Mouse (Mus musculus) kidney, embryonic 14.5 days (tissue): ENCODE measurements around the gene Hipk3. TPM values are rescaled to one million over a fixed set of nuclear protein-coding genes. Genes with fewer than 3 reads are reported as not detected.
A peak's percentile ranks its signal among the peaks of the same experiment; 100 is the strongest.

Experiments
- ATAC-seq: fragments of 200-750 bp; cut with Nextera tagmentation; 2 replicates; pipeline ENCODE4 v1.8.0; 2017; ENCODE audit warnings: moderate number of reproducible peaks, mild to moderate bottlenecking, moderate TSS enrichment, moderate library complexity; ENCODE audit not compliant: low FRiP score, low TSS enrichment
- H3K27ac ChIP-seq: fragments of 300-500 bp; sonication (generic); 2 replicates; pipeline ENCODE4 v1.5.1; 2014; ENCODE audit warnings: low read depth, mild to moderate bottlenecking, low read length, moderate library complexity, mixed read lengths
- H3K27me3 ChIP-seq: fragments of 300-500 bp; sonication (generic); 2 replicates; pipeline ENCODE4 v1.6.1; 2014; ENCODE audit warnings: mild to moderate bottlenecking, low read length; ENCODE audit not compliant: control insufficient read depth, insufficient read depth
- H3K36me3 ChIP-seq: fragments of 300-500 bp; sonication (generic); 2 replicates; pipeline ENCODE4 v1.6.1; 2014; ENCODE audit warnings: low read length, mixed read lengths; ENCODE audit not compliant: control insufficient read depth, insufficient read depth
- H3K4me1 ChIP-seq: fragments of 300-500 bp; sonication (generic); 2 replicates; pipeline ENCODE4 v1.6.1; 2014; ENCODE audit warnings: low read length, mixed read lengths; ENCODE audit not compliant: control insufficient read depth, insufficient read depth
- H3K4me2 ChIP-seq: fragments of 300-500 bp; sonication (generic); replicated peaks from 2 replicates; pipeline ENCODE4 v1.6.1; 2014; ENCODE audit warnings: low read depth, mild to moderate bottlenecking, low read length
- H3K4me3 ChIP-seq: fragments of 300-500 bp; sonication (generic); 2 replicates; pipeline ENCODE4 v1.5.1; 2014; ENCODE audit warnings: mild to moderate bottlenecking, low read length
- H3K9ac ChIP-seq: fragments of 300-500 bp; sonication (generic); 2 replicates; pipeline ENCODE4 v1.6.1; 2014; ENCODE audit warnings: low read depth, mild to moderate bottlenecking, low read length, moderate library complexity
- H3K9me3 ChIP-seq: fragments of 300-500 bp; sonication (generic); 2 replicates; pipeline ENCODE4 v1.6.1; 2016; ENCODE audit warnings: low read length; ENCODE audit not compliant: control insufficient read depth
- WGBS: fragments of 180-500 bp; shearing (Covaris S2); extraction: QIAGEN DNeasy Blood & Tissue Kit; methylation state at CpG from one replicate; pipeline ENCODE4 v1.1.7; 2014; 5-methylcytosine and 5-hydroxymethylcytosine counted together
- polyA plus RNA-seq: library from polyadenylated mRNA; unstranded; fragments of >200 nt; fragmentation: Nextera tagmentation; extraction: Ambion mirVana; gene quantifications from 2 replicates; pipeline ENCODE4 v1.2.1, GENCODE M21; 2014

The Hipk3 gene
- polyA plus RNA-seq, 1 experiment from 2014 or later: 21.7 TPM

DNA sequence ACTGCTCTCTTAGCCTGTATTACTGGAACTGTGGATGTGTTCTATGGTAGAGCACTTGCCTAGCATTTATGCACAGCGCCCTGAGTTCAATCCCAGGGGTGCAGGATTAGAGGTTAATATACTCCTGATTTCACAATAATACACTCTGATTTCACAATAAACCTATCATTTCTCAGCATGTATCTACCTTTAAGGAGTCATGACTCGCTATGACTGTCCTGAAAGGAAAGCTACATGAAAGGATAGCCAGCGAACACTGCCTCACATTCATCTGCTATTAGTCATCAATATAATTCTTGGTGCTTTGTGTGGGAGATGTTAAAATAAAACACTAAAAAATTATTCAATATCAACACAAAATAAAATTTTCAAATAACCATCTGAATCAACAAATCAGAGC is 58.0 kb downstream of the Hipk3 start:
- H3K27ac ChIP-seq: no peak overlapping the region
- no peak overlapping the region for H3K9ac ChIP-seq
- WGBS: 94% methylated on average over 3 of the region's 3 CpGs
- no peaks in the 10 kb centered on the region for H3K4me1 ChIP-seq
- no peak overlapping the region for H3K4me2 ChIP-seq
- H3K27me3 ChIP-seq: no peaks in the 10 kb centered on the region
- no peaks in the 10 kb centered on the region for H3K9me3 ChIP-seq
- no peak overlapping the region for H3K4me3 ChIP-seq
- ATAC-seq: no peak
- peaks cover 70% of the 10 kb centered on the region for H3K36me3 ChIP-seq

DNA sequence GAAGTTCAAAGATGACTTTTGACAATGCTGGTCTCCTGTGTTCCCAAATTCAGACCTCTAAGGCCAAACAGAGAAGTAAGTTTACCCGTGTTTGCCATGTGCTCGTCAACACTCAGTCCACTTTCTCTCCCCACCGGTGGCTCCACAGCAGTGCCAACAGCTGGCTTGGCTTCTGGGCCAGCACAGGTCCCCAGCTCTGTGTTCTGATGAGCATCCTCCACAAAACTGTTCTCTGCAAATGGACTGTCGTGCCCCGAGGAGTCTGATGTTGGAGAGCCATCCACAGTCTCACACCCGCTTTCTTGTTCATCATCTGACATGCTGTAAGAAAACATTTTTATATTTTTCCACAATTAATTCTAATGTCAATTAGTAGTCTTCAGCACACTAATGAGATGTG is 63.2 kb downstream of the Hipk3 start:
- H3K9ac ChIP-seq: no peak overlapping the region
- H3K4me3 ChIP-seq: no peak overlapping the region
- 92% methylated on average over 6 of the region's 6 CpGs for WGBS
- H3K4me1 ChIP-seq: no peaks in the 10 kb centered on the region
- H3K27ac ChIP-seq: no peak overlapping the region
- H3K36me3 ChIP-seq: peaks cover 58% of the 10 kb centered on the region
- no peaks in the 10 kb centered on the region for H3K27me3 ChIP-seq
- ATAC-seq: no peak
- H3K9me3 ChIP-seq: no peaks in the 10 kb centered on the region
- H3K4me2 ChIP-seq: no peak overlapping the region

DNA sequence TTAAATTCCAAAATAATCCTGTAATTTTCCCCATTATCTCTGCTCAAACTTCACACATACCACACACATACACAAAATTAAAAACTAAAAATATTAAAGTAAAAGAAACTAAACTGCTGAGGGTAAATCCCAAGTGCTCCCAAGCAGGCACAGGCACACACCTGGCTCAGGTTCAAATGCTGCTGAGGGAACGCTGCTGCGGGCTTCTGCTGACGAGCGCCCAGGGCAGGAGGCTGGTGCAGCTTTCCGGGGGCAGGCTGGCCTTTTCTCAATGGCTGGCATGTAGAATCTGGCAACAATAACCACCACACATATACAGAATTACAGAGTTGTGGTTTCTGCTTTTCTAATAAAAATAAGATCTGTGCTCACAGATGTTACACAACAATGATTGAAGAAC is 63.7 kb downstream of the Hipk3 start:
- Histone ChIP-seq H3K4me2 (no peak overlapping the region), H3K9me3 (no peaks in the 10 kb centered on the region), H3K36me3 (peaks cover 53% of the 10 kb centered on the region), H3K4me3 (no peak overlapping the region), H3K27me3 (no peaks in the 10 kb centered on the region), H3K27ac (no peak overlapping the region), H3K9ac (no peak overlapping the region), H3K4me1 (no peaks in the 10 kb centered on the region)
- ATAC-seq: no peak
- WGBS: 94% methylated on average over 5 of the region's 5 CpGs

DNA sequence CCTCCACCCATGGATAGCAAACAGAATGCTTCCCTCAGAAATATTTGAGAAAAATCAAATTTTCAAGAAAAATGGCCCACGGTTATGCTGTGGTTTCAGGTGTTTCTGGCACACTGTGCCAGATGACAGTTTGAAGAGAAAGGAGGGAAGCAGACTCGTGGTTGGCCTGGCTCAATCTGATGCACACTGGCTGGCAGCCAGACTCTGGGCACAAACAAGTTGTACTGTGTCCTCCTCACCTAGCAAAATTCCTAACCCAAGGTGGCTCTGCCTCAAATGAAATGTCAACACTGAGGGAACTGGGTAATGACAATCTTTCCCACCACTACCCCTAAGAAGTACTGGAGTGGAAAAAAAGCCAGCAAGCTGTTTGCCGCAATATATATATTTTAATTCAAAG is 68.1 kb downstream of the Hipk3 start:
- Histone ChIP-seq H3K36me3 (peaks cover 22% of the 10 kb centered on the region), H3K4me3 (no peak overlapping the region), H3K27me3 (no peaks in the 10 kb centered on the region), H3K9me3 (no peaks in the 10 kb centered on the region), H3K4me2 (no peak overlapping the region), H3K27ac (no peak overlapping the region), H3K4me1 (no peaks in the 10 kb centered on the region), H3K9ac (no peak overlapping the region)
- no peak for ATAC-seq
- 91% methylated on average over 3 of the region's 3 CpGs for WGBS

DNA sequence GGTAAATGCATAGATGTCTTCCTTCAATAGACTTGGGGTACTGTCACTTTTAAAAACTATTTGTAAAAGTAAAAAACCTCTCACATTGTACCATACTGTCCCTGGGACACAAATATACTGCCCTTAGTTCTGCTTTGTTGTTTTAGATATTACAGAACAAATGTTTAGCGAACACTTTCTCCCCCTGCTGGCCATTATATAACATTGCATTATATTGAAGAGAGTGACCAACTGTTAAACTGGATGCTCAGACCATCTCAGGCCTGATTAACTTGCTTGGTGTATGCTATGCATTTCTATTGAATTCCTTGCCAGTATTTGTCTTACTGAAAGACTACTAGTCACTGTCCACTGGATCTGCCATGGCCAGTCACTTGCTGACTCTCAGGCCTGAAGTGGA is 72.0 kb downstream of the Hipk3 start:
- Histone ChIP-seq H3K4me1 (no peaks in the 10 kb centered on the region), H3K27me3 (no peaks in the 10 kb centered on the region), H3K27ac (no peak overlapping the region), H3K9me3 (no peaks in the 10 kb centered on the region), H3K36me3 (no peaks in the 10 kb centered on the region; the same call in 1 of the 2 replicates), H3K9ac (no peak overlapping the region), H3K4me3 (no peak overlapping the region), H3K4me2 (no peak overlapping the region)
- 14% methylated on average over 1 of the region's 1 CpGs for WGBS
- peak; percentile 46; the same call in 1 of the 2 replicates for ATAC-seq

DNA sequence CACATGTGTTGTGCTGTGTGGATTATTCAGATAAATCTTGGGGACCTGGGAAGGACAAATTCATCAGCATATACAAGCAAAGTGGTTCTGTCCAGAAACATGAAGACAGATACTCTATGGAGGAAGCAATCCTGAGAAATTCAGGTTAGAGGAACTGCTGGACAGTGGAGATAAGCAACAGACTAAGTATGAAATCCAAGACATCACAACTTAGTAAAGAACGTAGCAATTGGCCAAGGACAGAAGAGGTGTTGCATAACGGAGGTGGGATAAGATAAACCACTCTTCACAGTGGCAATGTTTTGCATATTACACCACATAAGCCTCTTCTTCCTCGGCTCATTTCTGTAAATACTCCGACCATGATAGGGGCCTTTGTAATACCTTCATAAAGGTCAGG is 73.4 kb downstream of the Hipk3 start:
- no peak overlapping the region for H3K4me3 ChIP-seq
- no peaks in the 10 kb centered on the region for H3K27me3 ChIP-seq
- H3K9ac ChIP-seq: no peak overlapping the region
- H3K36me3 ChIP-seq: no peaks in the 10 kb centered on the region
- no peak overlapping the region for H3K27ac ChIP-seq
- no peak overlapping the region for H3K4me2 ChIP-seq
- H3K9me3 ChIP-seq: no peaks in the 10 kb centered on the region
- no peaks in the 10 kb centered on the region for H3K4me1 ChIP-seq
- no peak for ATAC-seq
- WGBS: 83% methylated on average over 4 of the region's 4 CpGs

DNA sequence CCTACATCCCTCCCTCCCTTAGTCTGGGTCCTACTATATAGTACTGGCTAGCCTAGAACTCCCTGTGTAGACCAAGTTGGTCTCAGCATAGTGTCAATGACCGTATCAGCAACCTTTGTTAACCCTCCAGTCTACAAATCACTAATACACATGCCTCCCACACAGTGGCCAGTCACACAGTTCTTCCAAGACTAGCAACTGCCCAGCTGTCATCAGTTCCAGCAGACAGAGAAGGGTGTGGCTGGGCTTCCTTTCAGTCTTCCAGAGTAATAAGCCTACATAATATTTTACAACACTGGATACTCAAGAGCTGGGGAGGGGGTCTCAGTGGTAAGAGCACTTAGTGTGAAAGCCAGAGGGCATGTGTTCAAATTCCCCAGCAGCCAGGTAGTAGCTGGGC is 74.2 kb downstream of the Hipk3 start:
- Histone ChIP-seq H3K27ac (no peak overlapping the region), H3K4me1 (no peaks in the 10 kb centered on the region), H3K9me3 (no peaks in the 10 kb centered on the region), H3K9ac (no peak overlapping the region), H3K4me2 (no peak overlapping the region), H3K27me3 (no peaks in the 10 kb centered on the region), H3K36me3 (no peaks in the 10 kb centered on the region), H3K4me3 (no peak overlapping the region)
- ATAC-seq: no peak
- WGBS: 37% methylated on average over 1 of the region's 1 CpGs

DNA sequence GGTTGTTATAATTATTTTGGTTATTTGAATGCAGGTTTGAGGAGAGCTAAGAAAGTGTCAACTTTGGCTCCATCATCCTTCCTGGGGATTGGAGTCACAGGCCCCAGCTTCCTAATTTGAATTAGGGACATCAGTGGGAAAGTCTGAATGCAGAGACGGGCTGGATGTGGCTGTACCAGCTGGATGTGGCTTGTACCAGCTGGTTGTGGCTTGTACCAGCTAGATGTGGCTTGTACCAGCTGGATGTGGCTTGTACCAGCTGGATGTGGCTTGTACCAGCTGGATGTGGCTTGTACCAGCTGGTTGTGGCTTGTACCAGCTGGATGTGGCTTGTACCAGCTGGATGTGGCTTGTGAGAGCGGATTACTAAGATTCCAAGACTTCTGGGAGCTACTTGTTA is 74.8 kb downstream of the Hipk3 start:
- Histone ChIP-seq H3K4me1 (no peaks in the 10 kb centered on the region), H3K4me2 (no peak overlapping the region), H3K9ac (no peak overlapping the region), H3K4me3 (no peak overlapping the region), H3K27me3 (no peaks in the 10 kb centered on the region), H3K36me3 (no peaks in the 10 kb centered on the region), H3K27ac (no peak overlapping the region), H3K9me3 (no peaks in the 10 kb centered on the region)
- 87% methylated on average over 2 of the region's 2 CpGs for WGBS
- ATAC-seq: no peak

DNA sequence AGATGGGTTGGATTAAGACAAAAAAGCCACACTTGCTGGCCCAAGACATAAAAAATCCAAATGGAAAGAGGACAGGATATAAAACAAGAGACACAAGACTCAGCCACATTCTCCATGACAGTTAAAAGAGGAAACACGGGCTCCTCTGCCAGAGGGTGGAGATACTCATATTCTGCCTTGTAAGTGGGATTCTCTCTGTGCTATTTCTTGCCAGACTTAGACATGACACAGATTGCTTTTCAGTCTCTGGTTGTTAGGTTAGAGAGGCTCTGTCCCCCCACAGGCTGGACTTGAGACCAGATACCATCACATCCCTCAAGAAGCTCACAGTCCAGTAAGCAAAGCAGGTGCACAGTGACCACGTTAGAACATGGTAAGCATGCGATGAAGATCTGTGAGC is 81.2 kb downstream of the Hipk3 start:
- H3K9me3 ChIP-seq: no peaks in the 10 kb centered on the region
- H3K27ac ChIP-seq: no peak overlapping the region
- no peak for ATAC-seq
- no peaks in the 10 kb centered on the region for H3K36me3 ChIP-seq
- H3K9ac ChIP-seq: no peak overlapping the region
- H3K4me2 ChIP-seq: no peak overlapping the region
- 0 out of 2 replicates have a peak, but pooled peaks cover 4% of the 10 kb centered on the region for H3K4me1 ChIP-seq
- 74% methylated on average over 3 of the region's 3 CpGs for WGBS
- no peak overlapping the region for H3K4me3 ChIP-seq
- H3K27me3 ChIP-seq: peaks cover 39% of the 10 kb centered on the region

DNA sequence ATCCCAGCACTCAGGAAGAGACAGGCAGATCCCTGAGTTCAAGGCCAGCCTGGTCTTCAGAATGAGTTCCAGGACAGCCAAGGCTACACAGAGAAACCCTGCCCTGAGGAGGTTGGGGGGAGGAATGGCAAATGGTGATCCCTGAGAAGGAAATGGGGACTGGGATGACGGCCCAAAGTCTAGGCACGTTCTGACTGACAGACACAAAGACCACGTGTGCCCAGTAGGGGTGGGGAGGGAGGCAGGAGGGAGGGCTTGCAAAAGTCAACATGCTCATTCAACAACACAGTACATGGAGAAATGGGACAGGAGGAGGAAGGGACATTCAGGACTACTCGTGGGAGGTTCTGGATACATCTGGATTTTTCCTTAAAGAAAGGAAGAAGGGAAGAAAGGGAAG is 81.8 kb downstream of the Hipk3 start:
- no peak for ATAC-seq
- no peak overlapping the region for H3K27ac ChIP-seq
- no peak overlapping the region for H3K9ac ChIP-seq
- no peaks in the 10 kb centered on the region for H3K36me3 ChIP-seq
- H3K4me3 ChIP-seq: no peak overlapping the region
- no peaks in the 10 kb centered on the region for H3K9me3 ChIP-seq
- H3K27me3 ChIP-seq: peaks cover 44% of the 10 kb centered on the region
- no peak overlapping the region for H3K4me2 ChIP-seq
- 31% methylated on average over 4 of the region's 4 CpGs for WGBS
- H3K4me1 ChIP-seq: 0 out of 2 replicates have a peak, but pooled peaks cover 4% of the 10 kb centered on the region
